8 mouse cellular contexts compared by ENCODE assay signal in the genomic region with DNA sequence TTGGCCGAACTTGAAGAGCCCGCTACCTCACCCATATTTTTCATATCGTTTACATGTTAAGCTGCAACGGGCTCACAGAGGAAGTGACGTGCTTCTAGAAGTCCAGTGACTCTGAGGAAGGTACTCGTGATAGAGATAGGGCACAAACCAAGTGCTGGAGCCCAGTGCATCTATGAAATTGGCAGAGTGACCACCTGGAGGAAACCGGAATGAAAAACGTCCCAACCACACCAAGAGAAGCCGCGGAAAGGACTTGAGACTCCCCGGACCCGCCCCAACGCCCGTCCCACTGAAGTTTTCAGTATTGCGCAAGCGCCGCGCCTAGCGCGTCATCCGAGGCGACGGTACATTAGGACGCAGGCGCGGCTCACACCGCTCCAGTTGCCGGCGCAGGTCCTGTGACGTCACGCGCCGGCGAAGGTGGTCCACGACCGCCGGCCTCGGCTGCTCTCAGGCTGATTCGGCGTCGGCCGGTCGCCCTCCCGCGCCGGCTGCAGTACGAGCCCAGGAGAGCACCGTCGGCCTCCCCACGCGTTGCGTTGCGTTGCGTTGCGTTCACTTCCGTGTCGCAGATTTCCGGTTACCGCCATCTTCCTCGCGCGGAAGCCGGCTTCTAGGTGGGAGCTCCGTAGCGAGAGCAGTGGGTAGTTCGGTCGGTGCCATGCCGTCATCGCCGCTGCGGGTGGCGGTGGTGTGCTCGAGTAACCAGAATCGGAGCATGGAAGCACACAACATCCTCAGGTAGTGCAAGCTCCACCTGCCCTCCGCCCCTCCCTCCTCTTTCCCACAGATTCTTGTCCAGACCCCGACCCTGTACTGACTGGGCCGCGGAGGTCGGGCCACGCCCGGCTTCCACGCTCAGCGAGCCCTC. TPM values are rescaled to one million over a fixed set of nuclear protein-coding genes. Genes with fewer than 3 reads are reported as not detected.
DNase-seq lines count a peak whose midpoint lies in the region; ATAC-seq and TF ChIP-seq lines count a peak whose summit lies in the region.

A gene (plus strand): TSS at position 80 of the 871 bp plus-strand sequence.

- peak within 1 kb of the TSS; percentile 85 for H3K4me2 ChIP-seq in lung, embryonic 16.5 days (ENCODE audit: low read depth, low read length)

- under 1% methylated on average over 83 of the region's 83 CpGs for WGBS in cerebellum, adult 2 months
- under 1% methylated on average over 77 of the region's 83 CpGs for WGBS in lung, embryonic 16.5 days

- peaks cover 42% of the 10 kb centered on the region for H3K79me2 ChIP-seq in MEL (ENCODE audit: control insufficient read depth, insufficient read depth, low read length, poor library complexity)

- TF ChIP-seq CTCF in MEL (IDR thresholded peaks at IDR 0.05 in 2 of 3, conservative IDR thresholded peaks at IDR 0.05 in 1 of 3; ENCODE audit: control insufficient read depth in 1 of 3, insufficient read depth in 1 of 3, low read depth in 2 of 3, low read length in 3 of 3, poor library complexity in 1 of 3, severe bottlenecking in 1 of 3) = no peak
- TF ChIP-seq CTCF in cerebellum, adult 2 months (IDR thresholded peaks at IDR 0.05; ENCODE audit: borderline replicate concordance, insufficient read depth, low read depth, low read length) = no peak

- H3K4me1 ChIP-seq in MEL (ENCODE audit: control insufficient read depth in 1 of 2, insufficient read depth in 2 of 2, low read length in 2 of 2) = peaks cover 11 to 15% of the 10 kb centered on the region in 2 experiments
- H3K4me1 ChIP-seq in cerebellum, adult 2 months (ENCODE audit: control insufficient read depth, insufficient read depth, low read length) = no peaks in the 10 kb centered on the region; the same call in 1 of the 2 replicates
- peaks cover 12% of the 10 kb centered on the region for H3K4me1 ChIP-seq in lung, embryonic 16.5 days (replicated peaks; ENCODE audit: control insufficient read depth, insufficient read depth, low read length)

- no peaks in the 10 kb centered on the region for H3K27me3 ChIP-seq in MEL (ENCODE audit: control insufficient read depth in 1 of 2, insufficient read depth in 2 of 2, low read length in 2 of 2)
- H3K27me3 ChIP-seq in cerebellum, adult 2 months (ENCODE audit: control insufficient read depth, insufficient read depth, low read length) = no peaks in the 10 kb centered on the region
- H3K27me3 ChIP-seq in lung, embryonic 16.5 days (ENCODE audit: control insufficient read depth, insufficient read depth, low read depth, low read length) = no peaks in the 10 kb centered on the region

- H3K36me3 ChIP-seq in MEL (ENCODE audit: control insufficient read depth in 1 of 2, insufficient read depth in 2 of 2, low read length in 2 of 2) = peaks cover 3 to 33% of the 10 kb centered on the region in 2 experiments
- H3K36me3 ChIP-seq in lung, embryonic 16.5 days (ENCODE audit: control insufficient read depth, insufficient read depth, low read length) = no peaks in the 10 kb centered on the region

- TF ChIP-seq RAD21 in MEL (IDR thresholded peaks at IDR 0.05; ENCODE audit: low read depth, low read length) = no peak

- H3K9me3 ChIP-seq in MEL (replicated peaks; ENCODE audit: insufficient read depth, low read length) = no peaks in the 10 kb centered on the region
- no peaks in the 10 kb centered on the region for H3K9me3 ChIP-seq in lung, embryonic 16.5 days (ENCODE audit: control insufficient read depth, low read length)

- peak; percentile 74 to 80; a peak in 2 of 4 replicates for TF ChIP-seq POLR2A in MEL (IDR thresholded peaks at IDR 0.05; ENCODE audit: control insufficient read depth in 1 of 2, insufficient read depth in 1 of 2, low read depth in 1 of 2, low read length in 2 of 2, poor library complexity in 1 of 2)
- TF ChIP-seq POLR2A in cerebellum, adult 2 months (IDR thresholded peaks at IDR 0.05; ENCODE audit: borderline replicate concordance, insufficient read depth, low read length) = peak; percentile 85

- no peak for TF ChIP-seq EP300 in MEL (IDR thresholded peaks at IDR 0.05; ENCODE audit: low read depth in 1 of 2, low read length in 2 of 2)

- H3K4me3 ChIP-seq in MEL (ENCODE audit: control insufficient read depth in 1 of 2, insufficient read depth in 1 of 2, low read depth in 2 of 2, low read length in 2 of 2) = peak within 1 kb of the TSS; percentile 77 to 92
- H3K4me3 ChIP-seq in cerebellum, adult 2 months (replicated peaks; ENCODE audit: insufficient read depth, low read depth, low read length) = peak within 1 kb of the TSS; percentile 88
- H3K4me3 ChIP-seq in lung, embryonic 16.5 days (ENCODE audit: low read length) = peak within 1 kb of the TSS; percentile 95

- H3K9ac ChIP-seq in MEL (ENCODE audit: control insufficient read depth, low read depth, low read length, poor library complexity, severe bottlenecking) = peak within 1 kb of the TSS; percentile 95
- H3K9ac ChIP-seq in lung, embryonic 16.5 days (ENCODE audit: low read length) = peak within 1 kb of the TSS; percentile 93

- peak within 1 kb of the TSS; percentile 99 for H3K27ac ChIP-seq in MEL (ENCODE audit: control insufficient read depth, low read depth, low read length)
- peak within 1 kb of the TSS; percentile 79 for H3K27ac ChIP-seq in cerebellum, adult 2 months (ENCODE audit: insufficient read depth, low read length)
- peak within 1 kb of the TSS; percentile 97 for H3K27ac ChIP-seq in lung, embryonic 16.5 days (ENCODE audit: low read length)

- ATAC-seq in hematopoietic stem cell, adult 5-6 weeks (replicated peaks in 1 of 2; ENCODE audit: insufficient read depth in 1 of 2, low FRiP score in 2 of 2, low TSS enrichment in 1 of 2, low read depth in 1 of 2, poor library complexity in 2 of 2, severe bottlenecking in 2 of 2) = peak; percentile 88 to 91
- peak; percentile 95 for ATAC-seq in lung, embryonic 16.5 days (ENCODE audit: low read depth)

- DNase-seq in MEL (ENCODE audit: low read depth, low spot score) = peak; percentile 97
- peak; percentile 94 to 97 for DNase-seq in cerebellum, adult 2 months
- peak; percentile 95 for DNase-seq in forelimb bud, embryonic 11.5 days (ENCODE audit: low read depth, low spot score)
- peak; percentile 89 for DNase-seq in layer of hippocampus, adult 9-10 months (ENCODE audit: low spot score)
- DNase-seq in ovary, postnatal 10 days (ENCODE audit: low spot score) = peak; percentile 94
- peak; percentile 88 to 90 for DNase-seq in thymus, postnatal 10 days (ENCODE audit: low spot score in 2 of 2)

TF ChIP-seq in MEL, 35 proteins besides CTCF, POLR2A, EP300 and RAD21 (continues in another document):
- TF ChIP-seq ZMIZ1 (IDR thresholded peaks at IDR 0.05; ENCODE audit: low read depth, low read length) (no peak; the same call in 1 of the 2 replicates), ZNF384 (IDR thresholded peaks at IDR 0.05; ENCODE audit: low read depth, low read length) (no peak), POLR2AphosphoS5 (IDR thresholded peaks at IDR 0.05; ENCODE audit: borderline replicate concordance, low read depth, low read length) (no peak), HCFC1 (IDR thresholded peaks at IDR 0.05; ENCODE audit: low read depth, low read length) (peak; percentile 93), POLR2AphosphoS2 (IDR thresholded peaks at IDR 0.05; ENCODE audit: low read length) (no peak; the same call in 1 of the 2 replicates), UBTF (IDR thresholded peaks at IDR 0.05; ENCODE audit: borderline replicate concordance, insufficient read depth, low read depth, low read length) (no peak), E2F4 (IDR thresholded peaks at IDR 0.05; ENCODE audit: borderline replicate concordance, low read depth, low read length) (no peak), SMC3 (IDR thresholded peaks at IDR 0.05; ENCODE audit: low read depth, low read length) (no peak), RCOR1 (IDR thresholded peaks at IDR 0.05; ENCODE audit: low read depth, low read length) (no peak), ZKSCAN1 (IDR thresholded peaks at IDR 0.05; ENCODE audit: low read depth, low read length) (no peak), ZC3H11A (IDR thresholded peaks at IDR 0.05; ENCODE audit: low read depth, low read length) (peak; percentile 16; the same call in 1 of the 2 replicates), ELF1 (IDR thresholded peaks at IDR 0.05; ENCODE audit: low read depth, low read length) (peak; percentile 91), ETS1 (IDR thresholded peaks at IDR 0.05; ENCODE audit: low read depth, low read length) (no peak; the same call in 1 of the 2 replicates), MAX (IDR thresholded peaks at IDR 0.05; ENCODE audit: low read length) (peak; percentile 71), GABPA (IDR thresholded peaks at IDR 0.05; ENCODE audit: low read depth, low read length) (no peak), TAL1 (IDR thresholded peaks at IDR 0.05; ENCODE audit: low read length) (no peak), TBP (IDR thresholded peaks at IDR 0.05; ENCODE audit: low read depth, low read length) (peak; percentile 48), JUND (IDR thresholded peaks at IDR 0.05; ENCODE audit: low read depth, low read length) (no peak), MAZ (IDR thresholded peaks at IDR 0.05; ENCODE audit: low read depth, low read length) (no peak), MEF2A (IDR thresholded peaks at IDR 0.05; ENCODE audit: extremely low read depth, insufficient replicate concordance, low read depth, low read length, poor library complexity, severe bottlenecking) (peak; percentile 31; the same call in 1 of the 2 replicates), TCF12 (IDR thresholded peaks at IDR 0.05; ENCODE audit: low read depth, low read length) (peak; percentile 43; the same call in 1 of the 2 replicates), MAFK (IDR thresholded peaks at IDR 0.05; ENCODE audit: borderline replicate concordance, low read depth, low read length) (no peak), USF1 (IDR thresholded peaks at IDR 0.05; ENCODE audit: low read depth, low read length) (peak; percentile 53), CHD2 (IDR thresholded peaks at IDR 0.05; ENCODE audit: low read length) (no peak), MYB (IDR thresholded peaks at IDR 0.05; ENCODE audit: low read depth, low read length) (no peak), SIN3A (IDR thresholded peaks at IDR 0.05; ENCODE audit: low read length) (peak; percentile 92), MXI1 (IDR thresholded peaks at IDR 0.05; ENCODE audit: low read depth, low read length) (peak; percentile 73), MYC (IDR thresholded peaks at IDR 0.05; ENCODE audit: low read depth, low read length) (peak; percentile 69; the same call in 1 of the 2 replicates), BHLHE40 (IDR thresholded peaks at IDR 0.05; ENCODE audit: borderline replicate concordance, low read depth, low read length) (no peak)

RNA-seq across cellular contexts. Expression of the gene that starts here (rescaled TPM):
- 160 and 170 TPM in 2 replicates for total RNA-seq in MEL (2012; rRNA removed)
- 100 to 1,000 TPM; 140 to 267 TPM for polyA plus RNA-seq in MEL (2012; ENCODE audit: insufficient read depth in 1 of 2, insufficient read length in 2 of 2, low read depth in 1 of 2, low replicate concordance in 2 of 2, missing spikeins in 1 of 2)
- 141 and 152 TPM in 2 replicates for polyA plus RNA-seq in cerebellum, adult 2 months (2012; rRNA removed)
- 73.4 and 97.7 TPM in 2 replicates for total RNA-seq in hematopoietic stem cell, adult 5-6 weeks (2017)
- polyA plus RNA-seq in lung, embryonic 16.5 days (2015; fragmentation: Nextera tagmentation; extraction: Ambion mirVana) = 139 and 148 TPM in 2 replicates

Comparison
In these comparisons a context has a peak if more than half of its experiments do, and no peak if none do; other contexts are left out.
1. Peak in every context shown above with its lines: DNase-seq, ATAC-seq, H3K4me3 ChIP-seq and H3K27ac ChIP-seq.